Mouse (Mus musculus) CD4-positive naive resting alpha-beta T cell, adult 76 days (primary cell): ENCODE measurements around the gene Gm11361. TPM values are rescaled to one million over a fixed set of nuclear protein-coding genes. Genes with fewer than 3 reads are reported as not detected.

Experiments
- total RNA-seq: library from RNA; stranded (reverse); gene quantifications from one replicate; pipeline ENCODE4 v1.2.4, GENCODE M21; 2023

Gene Gm11361
- 280 TPM for total RNA-seq

DNA sequence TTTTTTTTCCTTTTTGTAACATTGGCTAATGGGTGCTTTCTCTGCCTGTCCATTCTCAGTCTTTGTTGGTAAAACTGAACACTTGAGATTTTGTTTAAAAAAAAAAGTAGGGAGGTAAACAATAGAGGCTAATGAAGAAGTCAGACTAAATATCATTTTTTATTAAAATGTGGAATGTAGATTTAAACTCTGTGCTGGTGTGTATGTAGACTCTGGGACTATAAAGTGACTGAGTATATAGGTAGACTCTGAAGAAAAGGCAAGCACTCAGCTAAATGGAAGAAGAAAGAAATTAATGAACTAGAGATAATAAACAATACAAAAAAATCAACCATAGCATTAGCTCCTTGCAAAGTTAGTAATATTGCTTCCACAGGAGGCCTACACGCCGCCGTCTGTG lies at the start of gene Gm11361:
TSS of gene Gm11361 (plus strand) at position 301 of the 400 bp plus-strand sequence.

Other genes with a start within 250 kb of the Gm11361 start
- not detected for gene Prl4a1, start 241.3 kb upstream of the Gm11361 start, total RNA-seq
- gene Prl5a1, start 115.0 kb upstream of the Gm11361 start, total RNA-seq, result not detected